Mouse (Mus musculus) layer of hippocampus, postnatal 10 days (tissue): ENCODE measurements around the gene Ppm1b. TPM values are rescaled to one million over a fixed set of nuclear protein-coding genes. Genes with fewer than 3 reads are reported as not detected.

Source experiments
- DNase-seq, 2 experiments: peaks; one replicate each; pipeline ENCODE4 v3.0.0; 2021; ENCODE audit warnings: low spot score in 2 of 2
- total RNA-seq, 2 experiments: library from RNA; stranded (reverse); gene quantifications; 2 replicates each; pipeline ENCODE4 v1.2.3; 2021

Ppm1b gene
- total RNA-seq, 2 experiments from 2014 or later, result 106 to 116 TPM

DNA sequence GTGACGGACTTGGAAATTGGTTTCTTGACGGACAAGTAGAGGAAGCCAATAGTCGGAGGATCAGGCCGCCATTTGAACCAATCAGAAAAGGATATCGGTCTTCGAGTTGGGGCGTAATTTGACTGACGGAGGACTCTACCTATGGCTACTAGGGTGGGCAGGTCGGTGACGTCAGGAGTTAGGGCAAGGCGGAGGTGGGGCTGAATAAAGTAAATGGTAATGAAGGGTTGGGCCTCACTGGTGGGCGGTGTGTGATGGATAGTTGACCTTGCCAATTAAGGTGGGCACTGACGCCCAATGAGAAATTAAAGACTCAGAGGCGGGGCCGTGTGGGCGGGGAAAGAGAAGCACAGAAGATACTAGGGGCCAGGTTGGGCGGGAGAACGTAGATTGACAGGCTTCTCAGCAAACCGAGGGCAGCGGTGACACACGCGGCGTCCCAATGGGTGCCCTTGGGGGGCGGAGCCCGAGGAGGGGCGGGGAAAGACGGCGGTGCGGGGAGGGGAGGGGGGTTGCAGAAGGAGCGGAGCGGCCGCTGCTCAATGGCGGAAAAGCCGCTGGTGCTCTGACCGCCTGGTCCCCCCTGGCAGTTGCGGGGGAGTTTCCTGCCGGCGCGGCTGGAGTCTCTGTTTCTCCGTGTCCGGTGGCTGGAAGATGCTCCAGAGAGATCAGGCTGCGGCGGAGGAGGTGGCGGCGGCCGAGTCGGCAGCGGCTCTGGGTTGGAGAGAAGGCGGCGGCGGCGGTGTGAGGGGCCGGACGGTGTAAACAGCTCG lies 1.1 kb downstream of the Ppm1b start:
- peak; percentile 100 for DNase-seq

DNA sequence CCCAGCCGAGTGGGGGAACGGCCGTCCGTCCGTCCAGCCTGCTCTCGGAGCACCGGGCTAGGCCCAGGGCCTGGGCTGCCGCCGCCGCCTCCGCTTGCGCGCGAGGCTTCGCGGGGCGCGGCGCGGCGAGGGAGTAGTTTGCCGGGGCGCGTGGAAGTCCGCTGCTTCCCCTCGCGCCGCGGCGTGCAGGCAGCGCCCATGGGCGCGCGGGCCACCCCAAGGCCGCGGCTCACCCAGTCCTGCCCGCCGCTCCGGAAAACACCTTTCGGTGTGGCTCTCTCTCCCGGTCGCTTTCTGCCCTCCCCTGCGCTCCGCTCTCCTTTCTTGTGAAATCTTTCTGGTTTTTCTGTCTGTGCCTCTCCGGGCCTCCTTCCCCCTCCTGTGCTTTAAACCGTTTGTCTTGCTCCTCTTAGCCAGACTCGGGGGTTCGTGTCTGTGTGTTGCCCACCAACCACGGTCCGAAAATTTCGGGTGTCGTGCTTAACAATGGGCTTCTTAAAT lies 1.9 kb downstream of the Ppm1b start:
- no peak for DNase-seq

DNA sequence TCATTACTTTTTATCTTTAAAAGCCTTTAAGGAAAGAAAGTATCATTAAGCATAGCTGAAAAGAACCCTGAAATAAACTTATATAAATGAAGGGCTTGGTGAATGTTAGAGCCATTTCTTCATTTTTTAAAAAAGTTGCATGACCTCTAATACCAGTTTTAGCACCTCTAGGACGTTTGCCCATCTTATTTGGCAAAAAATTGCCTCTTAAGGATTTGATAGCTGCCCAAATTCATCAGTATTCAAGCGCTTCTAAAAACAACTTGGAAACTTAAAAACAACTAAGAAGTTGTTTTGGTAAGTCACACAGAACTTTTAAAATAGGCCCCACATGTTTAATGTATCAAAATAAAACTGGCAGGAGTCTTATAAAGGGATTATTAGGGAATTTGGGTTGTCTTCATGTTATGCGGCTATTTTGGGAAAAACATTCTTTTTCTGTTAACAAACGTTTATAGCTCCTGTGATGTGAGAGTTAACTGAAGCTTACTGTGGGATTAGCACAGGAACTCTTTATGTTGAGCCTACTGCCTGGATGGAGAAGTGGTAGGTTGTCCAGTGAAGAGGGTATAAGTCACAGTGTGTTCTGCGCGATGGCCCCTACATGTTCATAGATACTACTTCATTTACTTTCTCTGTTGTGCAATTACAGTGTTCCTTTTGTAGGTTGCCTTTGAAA lies 2.6 kb downstream of the Ppm1b start:
- DNase-seq, result no peak

DNA sequence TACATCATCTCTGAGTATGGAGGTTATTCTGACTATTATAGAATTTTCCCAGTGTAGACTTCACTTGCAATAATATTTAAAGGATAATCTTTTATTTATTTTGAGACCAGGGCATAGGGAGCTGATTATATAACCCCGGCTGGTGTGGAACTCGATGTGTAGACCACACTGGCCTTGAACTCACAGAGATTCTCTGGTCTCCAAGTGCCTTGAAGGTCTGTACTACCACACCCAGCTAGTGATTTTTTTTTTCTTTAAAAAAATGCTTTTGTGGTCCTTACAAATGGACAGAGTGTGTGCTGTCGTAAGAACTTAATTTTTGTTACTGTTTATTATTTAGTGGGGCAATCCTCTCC lies 3.1 kb downstream of the Ppm1b start:
- no peak for DNase-seq

DNA sequence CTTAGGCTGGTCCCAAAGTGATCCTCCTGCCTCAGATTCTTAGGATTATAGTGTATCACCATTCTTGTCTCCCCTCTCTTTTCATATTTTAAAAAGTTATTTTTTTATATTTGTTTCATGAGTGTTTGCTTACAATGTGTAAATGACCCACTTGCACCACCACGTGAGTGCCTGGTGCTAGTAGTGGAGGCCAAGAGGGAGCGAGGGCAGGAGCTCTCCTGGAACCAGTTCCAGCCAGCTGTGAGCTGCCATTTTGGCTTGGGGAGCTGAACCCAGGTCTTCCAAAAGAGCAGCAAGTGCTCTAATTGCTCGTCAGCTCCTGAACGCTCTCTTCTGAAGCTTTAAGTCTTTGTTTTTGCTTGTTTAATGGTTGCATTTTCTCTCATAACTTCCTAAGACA lies 3.6 kb downstream of the Ppm1b start:
- no peak for DNase-seq

DNA sequence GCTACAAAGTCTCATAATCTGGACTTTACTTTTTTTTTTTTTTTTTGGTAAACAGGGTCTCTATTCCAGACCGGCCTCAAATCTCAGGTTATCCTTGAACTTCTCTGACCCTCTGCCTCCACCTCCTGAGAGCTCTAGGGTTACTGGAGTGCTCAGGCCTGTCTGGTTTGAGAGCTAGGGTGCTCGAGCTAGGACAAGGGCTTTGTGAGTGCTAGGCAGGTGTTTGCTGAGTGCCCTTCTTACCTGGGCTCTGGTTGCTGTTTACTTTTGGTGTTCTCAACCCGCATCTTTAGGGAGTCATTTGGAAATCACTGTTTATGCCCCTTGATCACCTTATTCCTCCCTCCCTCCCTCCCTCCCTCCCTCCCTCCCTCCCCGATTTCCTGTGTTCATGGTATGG lies 5.5 kb downstream of the Ppm1b start:
- DNase-seq, result no peak

DNA sequence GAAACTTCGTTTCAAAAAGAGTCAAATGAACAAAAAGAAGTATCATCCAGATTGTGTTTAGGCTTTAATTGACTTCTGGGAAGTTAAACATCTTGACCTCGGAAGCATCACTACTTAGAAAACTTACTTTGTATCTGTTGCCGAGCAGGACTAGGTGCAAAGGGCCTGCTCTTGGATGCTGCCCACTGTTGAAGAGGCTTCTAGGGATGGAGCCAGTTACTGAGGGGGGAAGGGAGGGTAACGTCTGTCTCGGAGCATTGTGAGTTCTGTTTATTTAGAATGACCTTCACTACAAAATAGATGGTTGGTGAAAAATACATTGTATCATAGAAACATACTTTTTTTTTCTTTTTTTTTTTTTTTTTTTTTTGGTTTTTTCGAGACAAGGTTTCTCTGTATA lies 7.1 kb downstream of the Ppm1b start:
- no peak for DNase-seq

DNA sequence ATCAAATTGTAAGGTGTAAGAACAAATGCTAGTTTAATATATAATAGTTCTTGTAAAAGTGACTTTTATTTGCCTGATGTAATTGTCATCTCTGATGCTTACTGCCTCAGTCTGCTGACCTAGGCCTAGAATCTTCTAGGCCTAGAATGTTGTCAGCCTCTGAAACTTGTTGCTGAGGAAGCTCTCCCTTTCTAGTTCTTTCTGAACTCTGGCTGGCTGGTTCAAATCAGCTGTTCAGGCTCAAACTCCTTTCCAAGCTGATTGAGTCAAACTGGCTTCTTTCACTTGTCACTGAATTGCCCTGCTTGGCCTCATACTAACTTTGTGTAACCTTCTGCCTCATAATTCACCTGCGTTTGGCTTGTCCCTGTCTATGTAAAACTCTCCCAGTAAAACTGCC lies 9.7 kb downstream of the Ppm1b start:
- DNase-seq, result no peak

DNA sequence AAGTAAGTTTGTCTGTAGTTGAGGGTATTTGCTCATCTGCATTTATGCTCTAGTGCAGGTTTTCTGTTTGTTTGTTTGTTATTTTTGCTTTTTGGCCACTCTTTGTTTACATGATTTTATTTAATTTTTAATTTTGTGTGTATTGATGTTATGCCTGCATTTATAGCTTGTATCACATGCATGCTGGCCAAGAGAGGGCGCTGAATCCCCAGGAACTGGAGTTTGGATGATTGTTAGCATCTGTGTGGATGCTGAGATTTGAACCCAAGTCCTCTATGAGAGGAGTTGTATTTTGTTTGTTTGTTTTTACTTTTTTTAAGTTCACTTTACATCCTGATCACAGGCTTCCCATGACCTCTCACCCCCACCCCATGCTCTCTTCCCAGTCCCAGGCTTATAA lies 10.5 kb downstream of the Ppm1b start:
- no peak for DNase-seq

DNA sequence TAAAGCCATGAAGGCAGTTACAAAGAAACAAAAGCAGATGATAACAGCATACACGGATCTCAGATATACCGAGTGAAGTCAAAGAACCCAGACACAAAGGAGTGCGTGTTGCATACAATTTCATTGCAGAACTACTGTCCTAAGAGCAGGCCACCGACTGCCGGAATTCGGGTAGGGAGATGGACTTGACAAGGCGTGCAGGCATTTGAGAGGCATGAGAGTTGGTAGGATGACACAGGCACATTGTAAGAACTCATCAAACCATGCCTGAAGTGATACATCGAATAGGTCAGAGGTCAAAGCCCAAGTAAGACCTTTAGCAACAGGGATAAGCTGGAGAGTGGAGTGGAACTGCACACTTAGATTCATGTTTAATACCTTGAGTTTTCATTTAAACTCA lies 13.4 kb downstream of the Ppm1b start:
- no peak for DNase-seq

DNA sequence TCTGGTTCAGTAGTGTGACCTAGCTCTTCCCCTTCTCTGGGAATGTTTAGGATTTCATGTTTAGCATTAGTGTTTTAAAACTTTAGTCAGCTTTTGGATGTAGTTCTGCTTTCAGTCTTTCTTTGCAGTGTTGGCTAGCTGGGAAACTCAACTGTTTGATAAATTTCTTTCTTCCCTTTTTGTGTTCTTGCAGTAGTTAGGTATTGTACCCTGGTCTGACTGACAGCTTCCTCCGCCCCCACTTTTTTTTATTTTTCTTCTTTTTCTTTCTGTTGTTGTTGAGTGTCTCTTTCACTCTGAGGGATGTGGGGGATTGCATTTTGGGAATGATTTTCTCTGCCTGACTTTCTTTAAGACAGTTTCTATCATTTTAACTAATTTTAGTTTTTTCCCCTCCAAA lies 25.2 kb downstream of the Ppm1b start:
- no peak for DNase-seq

DNA sequence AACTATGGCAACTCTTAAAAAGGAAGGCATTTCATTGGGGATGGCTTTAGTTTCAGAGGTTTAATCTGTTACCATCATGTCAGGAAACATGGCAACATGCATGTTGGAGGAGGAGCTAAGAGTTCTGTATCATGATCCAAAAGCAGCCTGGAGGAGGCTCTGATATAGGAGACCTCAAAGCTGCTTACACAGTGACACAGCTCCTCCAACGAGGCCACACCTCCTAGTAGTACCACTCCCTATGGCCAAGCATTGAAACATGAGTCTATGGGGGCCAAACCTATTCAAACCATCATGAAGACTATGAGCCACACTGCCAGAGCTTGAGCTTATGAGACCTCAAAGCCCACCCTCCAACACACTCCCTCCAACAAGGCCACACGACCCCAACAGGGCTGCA lies 26.2 kb downstream of the Ppm1b start:
- DNase-seq, result no peak

DNA sequence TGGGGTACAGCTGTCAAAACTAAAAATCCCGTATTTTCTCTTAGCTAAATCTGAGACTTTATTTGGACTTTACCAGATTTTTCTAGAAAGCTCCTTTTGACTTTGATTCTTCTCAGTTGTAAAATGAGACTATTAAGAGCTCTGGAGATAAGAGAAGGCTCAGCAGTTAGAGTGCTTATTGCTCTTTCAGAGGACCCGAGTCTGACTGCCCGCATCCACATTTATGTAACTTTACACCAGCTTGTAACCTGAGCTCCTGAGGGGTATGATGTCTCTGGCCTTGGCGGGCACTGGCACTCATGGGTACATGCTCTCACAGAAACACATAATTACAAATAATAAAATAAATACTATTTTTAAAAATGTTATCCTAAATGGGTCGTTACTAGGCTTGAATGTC lies 29.8 kb downstream of the Ppm1b start:
- DNase-seq, result no peak

DNA sequence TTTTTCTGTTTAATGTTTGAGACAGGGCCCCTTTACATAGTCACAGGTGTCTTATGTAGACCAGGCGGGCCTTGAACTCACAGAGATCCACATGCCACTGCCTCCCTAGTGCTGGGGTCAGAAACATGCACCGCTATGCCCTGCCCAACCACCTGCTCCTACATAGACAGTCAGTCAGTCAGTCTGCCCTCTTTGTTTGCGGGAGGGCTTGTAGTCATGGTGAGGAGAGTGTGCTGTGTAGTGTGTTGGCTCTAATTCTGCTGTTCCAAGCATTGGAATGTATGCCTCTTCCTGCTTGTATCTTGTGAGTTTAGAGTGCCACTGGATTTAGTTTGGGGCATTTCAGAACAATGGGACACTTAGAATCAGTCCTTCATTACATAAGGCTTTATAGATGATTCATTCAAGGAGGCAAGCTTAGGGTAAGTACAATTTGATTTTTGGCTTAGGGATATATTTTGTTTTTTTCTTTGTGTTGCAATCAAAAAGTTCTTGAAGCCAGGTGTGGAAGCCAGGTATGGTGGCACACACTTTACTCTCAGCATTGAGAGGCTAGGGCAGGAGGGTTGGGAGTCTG lies 31.4 kb downstream of the Ppm1b start:
- no peak for DNase-seq

DNA sequence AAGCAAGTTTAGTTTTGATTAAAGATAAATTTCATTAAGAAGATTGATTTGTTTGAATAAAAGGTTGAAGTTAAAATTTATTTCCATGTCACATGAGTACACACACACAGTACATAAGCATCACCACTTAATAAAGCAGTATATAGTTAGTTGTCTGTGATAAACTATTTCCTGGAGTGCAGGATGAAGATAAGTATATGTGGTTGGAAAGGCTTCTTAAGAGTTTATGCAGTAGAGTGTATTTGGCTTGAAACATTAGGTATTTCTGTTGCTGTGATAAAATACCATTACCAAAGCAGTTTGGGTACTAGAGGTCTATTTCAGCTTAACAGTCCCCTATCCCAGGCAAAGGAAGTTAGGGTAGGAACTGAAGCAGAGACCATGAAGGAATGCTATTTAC lies 32.0 kb downstream of the Ppm1b start:
- no peak for DNase-seq

DNA sequence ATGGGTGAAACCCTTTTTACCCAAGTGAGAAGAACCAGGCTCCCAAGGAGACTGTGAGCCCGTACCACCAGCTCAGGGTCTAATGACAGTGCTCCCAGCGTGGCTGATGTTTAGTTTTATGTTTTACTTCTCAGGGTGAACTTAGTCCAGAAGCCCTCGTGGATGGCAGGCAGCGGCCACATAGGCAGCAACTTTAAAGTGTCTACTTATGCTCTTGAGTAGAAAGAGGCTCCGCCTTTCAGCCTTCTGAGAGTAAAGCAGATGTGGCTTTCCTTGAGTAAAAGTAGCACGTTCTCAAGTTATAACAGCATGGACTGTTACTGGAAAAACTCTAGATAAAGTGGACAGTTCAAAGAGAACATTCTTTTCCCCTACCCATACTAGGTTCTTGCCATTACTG lies 39.3 kb downstream of the Ppm1b start:
- no peak for DNase-seq

DNA sequence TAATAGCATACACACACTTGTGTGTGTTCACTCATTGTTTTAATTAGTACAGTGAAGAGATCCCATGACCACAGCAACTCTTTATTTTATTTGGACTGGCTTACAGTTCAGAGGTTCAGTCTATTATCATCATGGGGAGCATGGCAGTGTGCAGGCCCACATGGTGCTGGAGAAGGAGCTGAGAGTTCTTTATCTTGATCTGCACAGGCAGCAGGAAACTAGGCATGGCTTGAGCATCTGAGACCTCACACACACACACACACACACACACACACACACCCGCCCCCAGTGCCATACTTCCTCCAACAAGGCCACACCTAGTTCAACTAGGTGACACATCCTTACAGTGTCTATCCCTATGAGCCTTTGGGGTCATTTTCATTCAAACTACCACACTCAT lies 41.1 kb downstream of the Ppm1b start:
- no peak for DNase-seq

DNA sequence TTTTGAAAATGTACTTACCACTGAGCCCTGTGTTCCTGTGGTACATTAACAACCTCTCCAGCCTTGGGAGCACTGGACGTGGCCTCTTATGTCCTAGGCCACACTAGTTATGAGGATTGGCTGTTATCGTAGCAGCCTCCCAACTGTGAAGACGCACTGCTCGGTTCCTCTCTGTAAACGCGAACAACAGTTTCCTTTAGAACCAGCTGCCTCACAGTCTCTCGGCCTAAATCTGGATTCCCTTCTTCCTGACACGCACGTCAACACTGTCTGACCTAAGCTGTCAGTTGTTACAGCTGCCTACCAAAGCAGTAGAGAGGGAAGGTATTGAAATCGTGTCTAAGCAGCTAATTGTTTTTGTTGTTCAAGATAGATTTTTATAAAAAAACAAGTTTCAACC lies 43.1 kb downstream of the Ppm1b start:
- no peak for DNase-seq

DNA sequence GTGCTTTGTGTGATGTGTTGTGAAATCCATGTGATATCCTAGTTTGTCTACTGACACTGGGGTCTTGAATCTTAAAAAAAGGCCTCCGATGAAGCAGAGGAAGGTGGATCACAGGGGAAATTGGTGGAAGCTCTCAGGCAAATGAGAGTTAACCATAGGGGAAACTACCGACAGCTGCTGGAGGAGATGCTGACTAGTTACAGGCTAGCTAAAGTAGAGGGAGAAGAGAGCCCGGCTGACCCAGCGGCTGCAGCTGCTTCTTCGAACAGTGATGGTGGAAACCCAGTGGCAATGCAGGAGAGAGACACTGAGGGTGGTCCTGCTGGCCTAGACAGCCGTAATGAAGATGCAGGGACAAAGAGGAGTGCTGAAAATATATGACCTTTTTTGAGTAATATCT lies 56.9 kb downstream of the Ppm1b start:
- no peak for DNase-seq

DNA sequence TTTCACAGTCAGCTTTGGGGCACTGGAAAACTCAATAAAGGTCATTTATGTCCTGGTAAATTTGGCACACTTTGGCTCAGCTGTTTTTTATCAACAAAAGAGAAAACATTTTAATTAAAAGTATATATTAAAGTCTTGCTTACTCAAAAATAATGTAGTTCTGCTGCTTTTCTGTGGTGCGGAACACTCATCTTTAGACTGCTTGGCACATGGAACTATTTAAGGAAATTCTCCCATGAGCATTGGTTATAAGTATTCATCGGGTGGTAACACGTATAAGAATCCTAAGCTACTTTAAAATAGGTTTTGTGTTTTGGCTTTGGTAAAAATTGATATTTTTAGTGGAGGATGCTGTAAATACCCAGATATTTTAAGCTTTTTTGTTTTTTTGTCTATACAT lies 58.1 kb downstream of the Ppm1b start:
- DNase-seq, result no peak

DNA sequence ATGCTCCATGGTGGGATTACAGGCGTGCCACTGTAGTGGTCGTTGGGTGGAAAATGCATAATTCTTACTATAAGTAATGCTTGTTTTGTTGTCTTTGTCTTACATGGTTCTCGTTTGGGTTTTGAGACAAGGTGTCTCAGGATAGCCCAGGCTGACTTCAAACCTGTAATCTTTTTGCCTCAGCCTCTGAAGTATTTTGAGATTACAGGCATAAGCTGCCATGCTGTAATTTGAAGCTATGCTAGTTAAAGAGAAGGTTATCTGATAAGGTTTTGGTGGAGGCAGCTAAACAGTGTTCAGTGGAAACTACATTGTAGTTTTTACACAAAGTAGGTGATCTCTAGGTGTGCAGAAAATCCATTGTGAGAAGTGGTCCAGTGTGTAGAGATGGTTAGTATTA lies 61.8 kb downstream of the Ppm1b start:
- DNase-seq, result no peak

DNA sequence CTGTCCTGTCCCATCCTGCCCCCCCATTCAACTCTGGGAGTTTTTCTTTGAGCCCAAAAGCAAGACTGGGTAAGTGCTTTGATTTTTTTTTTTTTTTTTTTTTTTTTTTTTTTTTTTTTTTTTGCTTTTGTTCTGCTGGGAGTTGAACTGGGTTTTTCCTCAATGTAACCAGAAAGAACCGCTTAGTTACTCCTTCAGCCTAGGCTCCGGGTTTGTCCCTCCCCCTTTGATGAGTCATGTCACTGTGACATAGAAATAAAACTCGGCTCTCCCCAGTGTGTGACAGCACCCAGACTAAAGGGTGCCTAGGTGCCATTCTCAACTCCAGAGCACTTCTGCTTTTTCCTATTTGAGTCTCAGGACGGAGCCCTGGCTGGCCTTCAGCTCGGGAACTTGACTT lies 62.3 kb downstream of the Ppm1b start:
- no peak for DNase-seq

DNA sequence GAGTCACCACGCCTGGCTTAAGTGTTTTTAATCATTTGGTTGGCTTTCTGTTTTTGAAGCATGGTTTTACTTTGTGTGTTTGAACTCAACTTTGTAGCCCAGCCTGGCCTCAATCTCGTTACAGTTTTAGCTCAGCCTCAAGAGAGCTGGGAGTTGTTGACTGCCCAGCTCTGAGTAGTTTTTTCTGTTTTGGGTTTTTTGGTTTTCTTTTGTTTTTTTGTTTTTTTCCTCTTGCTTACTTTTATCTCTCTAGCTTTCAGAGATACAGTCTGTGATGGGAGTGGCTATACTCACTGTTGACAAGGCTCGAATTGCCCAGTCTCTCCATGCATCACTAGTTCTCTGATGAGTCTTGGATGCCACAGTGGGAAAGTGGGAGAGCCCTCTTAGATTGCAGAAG lies 63.8 kb downstream of the Ppm1b start:
- DNase-seq, result no peak
